Mouse (Mus musculus) lung, postnatal 25 days (tissue): ENCODE results near the gene Pomgnt2.

Source experiments
- DNase-seq: peaks from one replicate; pipeline ENCODE4 v3.0.0; 2022; ENCODE audit warnings: low spot score

Gene Pomgnt2

GRCm38 (mm10) chr9:122012816-122013215, 15.9 kb upstream of the Pomgnt2 start:
- DNase-seq: no peak

- DNase-seq: no peak
Measured at GRCm38 (mm10) chr9:122010751-122011150, 13.8 kb upstream of the Pomgnt2 start.

GRCm38 (mm10) chr9:122008876-122009275, 12.0 kb upstream of the Pomgnt2 start:
- DNase-seq: no peak

GRCm38 (mm10) chr9:122006609-122007008, 9.7 kb upstream of the Pomgnt2 start:
- peak; percentile 41 for DNase-seq

GRCm38 (mm10) chr9:122006175-122006574, 9.3 kb upstream of the Pomgnt2 start:
- no peak for DNase-seq

GRCm38 (mm10) chr9:121997978-121998377, 1.1 kb upstream of the Pomgnt2 start:
- no peak for DNase-seq

- peak; percentile 84 for DNase-seq
Measured at GRCm38 (mm10) chr9:121995508-121996131, 1.3 kb downstream of the Pomgnt2 start.

GRCm38 (mm10) chr9:121995077-121995476, 1.8 kb downstream of the Pomgnt2 start:
- no peak for DNase-seq

- no peak for DNase-seq
Measured at GRCm38 (mm10) chr9:121993047-121993446, 3.9 kb downstream of the Pomgnt2 start.

- DNase-seq: no peak
Measured at GRCm38 (mm10) chr9:121991041-121991440, 5.9 kb downstream of the Pomgnt2 start.

- DNase-seq: no peak
Measured at GRCm38 (mm10) chr9:121989536-121989935, 7.4 kb downstream of the Pomgnt2 start.

GRCm38 (mm10) chr9:121988910-121989309, 8.0 kb downstream of the Pomgnt2 start:
- DNase-seq: no peak

GRCm38 (mm10) chr9:121984465-121985461, 12.1 kb downstream of the Pomgnt2 start:
- peak; percentile 64 for DNase-seq

GRCm38 (mm10) chr9:121983504-121983903, 13.4 kb downstream of the Pomgnt2 start:
- DNase-seq: peak; percentile 57

GRCm38 (mm10) chr9:121982665-121983064, 14.2 kb downstream of the Pomgnt2 start:
- no peak for DNase-seq

- no peak for DNase-seq
Measured at GRCm38 (mm10) chr9:121982214-121982613, 14.7 kb downstream of the Pomgnt2 start.

- no peak for DNase-seq
Measured at GRCm38 (mm10) chr9:121981466-121982105, 15.3 kb downstream of the Pomgnt2 start.

- DNase-seq: no peak
Measured at GRCm38 (mm10) chr9:121981046-121981445, 15.9 kb downstream of the Pomgnt2 start.

GRCm38 (mm10) chr9:121975321-121975720, 21.6 kb downstream of the Pomgnt2 start:
- no peak for DNase-seq

GRCm38 (mm10) chr9:121974141-121974986, 22.5 kb downstream of the Pomgnt2 start:
- DNase-seq: peak; percentile 27

GRCm38 (mm10) chr9:121973207-121973606, 23.7 kb downstream of the Pomgnt2 start:
- DNase-seq: peak; percentile 33
